In the genomic region with DNA sequence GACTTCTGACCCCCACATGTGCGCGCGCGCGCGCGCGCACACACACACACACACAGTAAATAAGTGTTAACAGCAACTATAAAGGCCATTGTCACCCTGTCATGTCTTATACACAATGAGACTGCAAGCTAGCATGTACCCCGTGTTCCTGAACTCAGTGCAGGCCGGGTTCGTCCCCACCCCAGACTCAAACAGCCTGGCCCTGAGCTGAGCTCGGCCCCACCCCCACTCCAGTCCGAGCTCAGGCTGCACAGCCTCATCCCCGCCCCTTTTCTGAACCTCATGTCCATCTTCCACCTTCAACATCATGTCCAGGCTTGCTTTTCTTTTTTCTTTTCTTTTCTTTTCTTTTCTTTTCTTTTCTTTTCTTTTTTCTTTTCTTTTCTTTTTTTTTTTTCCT, we compare ENCODE assay signal across 21 mouse cellular contexts. TPM values are rescaled to one million over a fixed set of nuclear protein-coding genes. Genes with fewer than 3 reads are reported as not detected.
"Had no signal": no experiment of that assay in that cellular context is flagged by ENCODE, and none has a peak within 500 bp of the region (broad histone marks: within the 10 kb centered on the region; RNA-seq: fewer than 3 reads in every experiment).

No protein-coding gene starts in this region.

- H3K9ac ChIP-seq: liver, embryonic 14.5 days; lung, embryonic 15.5 days; midbrain, embryonic 13.5 days; neural tube, embryonic 13.5 days had no signal

- H3K27me3 ChIP-seq: megakaryocyte, embryonic 14.5 days had no signal

- H3K36me3 ChIP-seq: lung, embryonic 15.5 days; midbrain, embryonic 10.5 days; midbrain, embryonic 13.5 days; neural tube, embryonic 13.5 days had no signal

- DNase-seq: kidney, adult 8-10 months; kidney, postnatal 4 days; lung, adult 18-20 months; lung, postnatal 10 days; lung, postnatal 36 days; thymus, adult 2 months; thymus, postnatal 14 days; thymus, postnatal 4 days had no signal

- H3K27ac ChIP-seq: kidney, postnatal 0 days; liver, embryonic 14.5 days; lung, embryonic 15.5 days; midbrain, embryonic 10.5 days; midbrain, embryonic 13.5 days; neural tube, embryonic 13.5 days; stomach, postnatal 0 days had no signal

- ATAC-seq: inflammation-experienced regulatory T-cells, adult 6 months; midbrain, embryonic 13.5 days; midbrain, embryonic 16.5 days had no signal

- H3K9me3 ChIP-seq: lung, embryonic 15.5 days; megakaryocyte, embryonic 14.5 days; midbrain, embryonic 13.5 days; neural tube, embryonic 13.5 days had no signal

- H3K4me3 ChIP-seq: lung, embryonic 15.5 days; megakaryocyte, embryonic 14.5 days; midbrain, embryonic 13.5 days; myocyte; neural tube, embryonic 13.5 days had no signal

- H3K4me2 ChIP-seq: midbrain, embryonic 13.5 days; neural tube, embryonic 13.5 days had no signal

RNA-seq across cellular contexts. Expression of a gene that starts 7.2 kb away (rescaled TPM):
- polyA plus RNA-seq: inflammation-experienced regulatory T-cells, adult 6 months; myocyte had no signal

RNA-seq across cellular contexts. Expression of a gene that starts 47.3 kb away (rescaled TPM):
- polyA plus RNA-seq: inflammation-experienced regulatory T-cells, adult 6 months; kidney, postnatal 0 days; liver, adult 2 months; stomach, embryonic 14.5 days had no signal
